Mouse (Mus musculus) ES-E14 (cell line): ENCODE measurements around the gene Ramp2.

Experiments
- CHD2 ChIP-seq: IDR thresholded peaks from 2 replicates; pipeline ENCODE4 v1.6.1; 2014; ENCODE audit warnings: mild to moderate bottlenecking, low read depth, low read length, inconsistent platforms
- HCFC1 ChIP-seq: IDR thresholded peaks from 2 replicates; pipeline ENCODE4 v1.6.1; 2012; ENCODE audit warnings: low read length, inconsistent platforms, borderline replicate concordance; ENCODE audit not compliant: insufficient read depth
- MAFK ChIP-seq: IDR thresholded peaks from 2 replicates; pipeline ENCODE4 v1.6.1; 2014; ENCODE audit warnings: mild to moderate bottlenecking, low read depth, low read length, inconsistent platforms; ENCODE audit not compliant: insufficient read depth

- TF ChIP-seq CHD2 (peak; percentile 36; the same call in 1 of the 2 replicates), HCFC1 (no peak), MAFK (no peak)
These were observed 61.9 kb downstream of the Ramp2 start for GRCm38 (mm10) chr11:101307744-101308143.
